Mouse (Mus musculus): Measurements from ENCODE around the gene Gm17606. TPM values are rescaled to one million over a fixed set of nuclear protein-coding genes. Genes with fewer than 3 reads are reported as not detected.

Gene Gm17606
- polyA plus RNA-seq, 1 experiment from 2014 or later, result not detected

DNA sequence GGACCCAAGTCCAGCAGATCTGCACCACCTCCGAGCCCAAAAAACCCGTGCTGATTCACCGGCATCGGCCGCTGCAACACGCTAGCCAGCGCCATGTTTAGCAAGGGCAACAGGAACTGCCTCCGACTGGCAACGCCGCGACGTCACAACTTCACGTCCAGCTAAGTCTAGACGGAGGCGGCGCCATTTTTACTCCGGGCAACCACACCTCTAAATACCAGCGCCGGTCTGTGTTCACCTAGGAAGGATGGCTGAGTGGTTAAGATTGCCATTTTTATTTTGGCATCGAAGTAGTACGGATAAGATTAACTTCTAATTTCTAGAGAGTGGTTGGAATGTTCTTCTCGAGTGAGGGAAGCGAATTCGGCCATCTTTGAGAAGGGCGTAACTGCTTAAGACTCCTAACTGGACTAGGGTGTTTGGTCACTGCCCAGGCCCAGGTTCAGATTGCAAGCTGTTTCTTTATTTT lies 22.8 kb upstream of the Gm17606 start, which contains the start of gene Psmb5:
Gene Psmb5, minus strand, starts transcription at position 126 of the 469 bp plus-strand sequence.
- DNase-seq (ENCODE audit: low spot score) (peak; percentile 97), ATAC-seq (replicated peaks; ENCODE audit: low FRiP score, low read depth) (peak; percentile 90)
- TF ChIP-seq CTCF (IDR thresholded peaks at IDR 0.05; ENCODE audit: low read depth), result no peak
- Histone ChIP-seq H3K9me3 (replicated peaks; ENCODE audit: low read length) (no peaks in the 10 kb centered on the region), H3K9ac (ENCODE audit: low read depth, low read length) (peak within 1 kb of the TSS; percentile 83), H3K4me1 (replicated peaks; ENCODE audit: insufficient read depth, low read length) (no peaks in the 10 kb centered on the region), H3K36me3 (ENCODE audit: insufficient read depth, low read length) (peaks cover 7% of the 10 kb centered on the region), H3K27me3 (ENCODE audit: insufficient read depth, low read length) (no peaks in the 10 kb centered on the region), H3K4me2 (ENCODE audit: low read length) (peak within 1 kb of the TSS; percentile 75), H3K4me3 (replicated peaks; ENCODE audit: low read depth, low read length) (peak within 1 kb of the TSS; percentile 90), H3K27ac (peak within 1 kb of the TSS; percentile 81)
- WGBS, result under 1% methylated on average over 25 of the region's 25 CpGs

- Histone ChIP-seq H3K36me3 (ENCODE audit: insufficient read depth, low read length) (no peaks in the 10 kb centered on the region), H3K4me3 (replicated peaks; ENCODE audit: low read depth, low read length) (no peak within 1 kb of the TSS), H3K4me1 (replicated peaks; ENCODE audit: insufficient read depth, low read length) (no peaks in the 10 kb centered on the region), H3K4me2 (ENCODE audit: low read length) (no peak within 1 kb of the TSS), H3K27ac (no peak within 1 kb of the TSS), H3K9ac (ENCODE audit: low read depth, low read length) (no peak within 1 kb of the TSS), H3K27me3 (ENCODE audit: insufficient read depth, low read length) (no peaks in the 10 kb centered on the region), H3K9me3 (replicated peaks; ENCODE audit: low read length) (no peaks in the 10 kb centered on the region)
- no peak for DNase-seq (ENCODE audit: low spot score)
- 81% methylated on average over 1 of the region's 1 CpGs for WGBS
- no peak for TF ChIP-seq CTCF (IDR thresholded peaks at IDR 0.05; ENCODE audit: low read depth)
- no peak for ATAC-seq (replicated peaks; ENCODE audit: low FRiP score, low read depth)
Measured at GRCm38 (mm10) chr14:54621133-54621532, 19.6 kb upstream of the Gm17606 start, which contains the start of gene Psmb11. Gene Psmb11 (plus strand): TSS chr14:54621433.

GRCm38 (mm10) chr14:54623334-54623733 lies 17.4 kb upstream of the Gm17606 start:
- no peaks in the 10 kb centered on the region for H3K27me3 ChIP-seq (ENCODE audit: insufficient read depth, low read length)
- H3K27ac ChIP-seq, result no peak overlapping the region
- DNase-seq (ENCODE audit: low spot score), result no peak
- H3K9ac ChIP-seq (ENCODE audit: low read depth, low read length), result no peak overlapping the region
- no peaks in the 10 kb centered on the region for H3K4me1 ChIP-seq (replicated peaks; ENCODE audit: insufficient read depth, low read length)
- no peak overlapping the region for H3K4me3 ChIP-seq (replicated peaks; ENCODE audit: low read depth, low read length)
- no peak overlapping the region for H3K4me2 ChIP-seq (ENCODE audit: low read length)
- TF ChIP-seq CTCF (IDR thresholded peaks at IDR 0.05; ENCODE audit: low read depth), result no peak
- 93% methylated on average over 6 of the region's 6 CpGs for WGBS
- no peaks in the 10 kb centered on the region for H3K36me3 ChIP-seq (ENCODE audit: insufficient read depth, low read length)
- no peaks in the 10 kb centered on the region for H3K9me3 ChIP-seq (replicated peaks; ENCODE audit: low read length)
- no peak for ATAC-seq (replicated peaks; ENCODE audit: low FRiP score, low read depth)

- ATAC-seq (replicated peaks; ENCODE audit: low FRiP score, low read depth) (no peak), DNase-seq (ENCODE audit: low spot score) (no peak)
- H3K36me3 ChIP-seq (ENCODE audit: insufficient read depth, low read length), result no peaks in the 10 kb centered on the region
- WGBS, result 79% methylated on average over 10 of the region's 10 CpGs
- no peak overlapping the region for H3K4me2 ChIP-seq (ENCODE audit: low read length)
- no peaks in the 10 kb centered on the region for H3K27me3 ChIP-seq (ENCODE audit: insufficient read depth, low read length)
- TF ChIP-seq CTCF (IDR thresholded peaks at IDR 0.05; ENCODE audit: low read depth), result no peak
- no peaks in the 10 kb centered on the region for H3K4me1 ChIP-seq (replicated peaks; ENCODE audit: insufficient read depth, low read length)
- no peak overlapping the region for H3K9ac ChIP-seq (ENCODE audit: low read depth, low read length)
- H3K27ac ChIP-seq, result no peak overlapping the region
- no peaks in the 10 kb centered on the region for H3K9me3 ChIP-seq (replicated peaks; ENCODE audit: low read length)
- no peak overlapping the region for H3K4me3 ChIP-seq (replicated peaks; ENCODE audit: low read depth, low read length)
Measured at GRCm38 (mm10) chr14:54624976-54625375, 15.8 kb upstream of the Gm17606 start.

DNA sequence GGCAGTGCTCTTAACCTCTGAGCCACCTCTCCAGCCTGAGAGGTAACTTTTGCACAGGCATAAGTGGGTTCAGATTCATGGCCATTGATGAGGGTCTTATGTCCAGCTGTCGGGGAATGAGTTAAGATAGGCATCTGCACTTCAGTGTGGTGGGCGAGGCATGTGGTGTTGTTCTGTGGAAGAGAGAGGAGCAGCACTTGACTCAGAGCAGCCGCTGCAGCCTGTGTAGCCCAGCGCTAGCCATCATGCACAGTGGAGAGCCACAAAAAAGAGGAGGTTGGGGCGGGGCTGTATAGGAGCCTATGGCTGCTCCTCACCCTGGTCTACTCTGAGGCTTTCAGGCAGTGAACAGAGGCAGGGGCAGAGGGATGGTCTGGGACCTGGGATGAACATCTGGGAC lies 12.6 kb upstream of the Gm17606 start:
- 75% methylated on average over 5 of the region's 5 CpGs for WGBS
- Histone ChIP-seq H3K27me3 (ENCODE audit: insufficient read depth, low read length) (no peaks in the 10 kb centered on the region), H3K36me3 (ENCODE audit: insufficient read depth, low read length) (no peaks in the 10 kb centered on the region), H3K4me1 (replicated peaks; ENCODE audit: insufficient read depth, low read length) (no peaks in the 10 kb centered on the region), H3K4me3 (replicated peaks; ENCODE audit: low read depth, low read length) (no peak overlapping the region), H3K9me3 (replicated peaks; ENCODE audit: low read length) (no peaks in the 10 kb centered on the region), H3K4me2 (ENCODE audit: low read length) (no peak overlapping the region), H3K9ac (ENCODE audit: low read depth, low read length) (no peak overlapping the region), H3K27ac (no peak overlapping the region)
- DNase-seq (ENCODE audit: low spot score) (no peak), ATAC-seq (replicated peaks; ENCODE audit: low FRiP score, low read depth) (no peak)
- TF ChIP-seq CTCF (IDR thresholded peaks at IDR 0.05; ENCODE audit: low read depth), result no peak

DNA sequence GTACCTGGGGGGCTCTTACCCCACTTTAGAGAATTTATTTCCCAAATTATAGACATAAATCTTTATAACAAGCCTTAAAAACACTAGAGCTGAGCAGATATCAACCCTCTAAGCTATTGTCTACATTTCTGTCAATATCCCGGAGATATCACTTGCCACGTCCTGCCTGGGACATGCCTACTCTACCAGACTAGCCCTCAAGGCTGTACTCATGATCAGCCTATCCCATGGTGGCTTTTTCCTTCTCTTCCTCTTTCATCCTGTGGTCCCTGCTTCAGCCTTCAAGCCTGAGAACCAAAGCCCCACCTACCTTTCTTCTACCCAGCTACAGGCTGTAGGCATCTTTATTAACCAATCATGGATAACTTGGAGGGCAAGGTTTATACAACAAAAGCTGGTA lies 11.0 kb upstream of the Gm17606 start:
- no peaks in the 10 kb centered on the region for H3K36me3 ChIP-seq (ENCODE audit: insufficient read depth, low read length)
- DNase-seq (ENCODE audit: low spot score) (no peak), ATAC-seq (replicated peaks; ENCODE audit: low FRiP score, low read depth) (no peak)
- WGBS, result 90% methylated on average over 2 of the region's 2 CpGs
- no peak overlapping the region for H3K4me3 ChIP-seq (replicated peaks; ENCODE audit: low read depth, low read length)
- H3K27me3 ChIP-seq (ENCODE audit: insufficient read depth, low read length), result no peaks in the 10 kb centered on the region
- no peaks in the 10 kb centered on the region for H3K9me3 ChIP-seq (replicated peaks; ENCODE audit: low read length)
- no peak overlapping the region for H3K9ac ChIP-seq (ENCODE audit: low read depth, low read length)
- H3K4me1 ChIP-seq (replicated peaks; ENCODE audit: insufficient read depth, low read length), result no peaks in the 10 kb centered on the region
- H3K27ac ChIP-seq, result no peak overlapping the region
- no peak overlapping the region for H3K4me2 ChIP-seq (ENCODE audit: low read length)
- no peak for TF ChIP-seq CTCF (IDR thresholded peaks at IDR 0.05; ENCODE audit: low read depth)

All from kidney, postnatal 0 days (tissue).